Mouse (Mus musculus) adrenal gland, postnatal 4 days (tissue): ENCODE data around the gene Ftl1. TPM values are rescaled to one million over a fixed set of nuclear protein-coding genes. Genes with fewer than 3 reads are reported as not detected.
"Not testable (repeated sequence)": the region's sequence is repeated elsewhere in the genome, so short reads cannot be mapped to it uniquely, and the experiment has no call there.

Experiments
- DNase-seq, 2 experiments: peaks; one replicate each; pipeline ENCODE4 v3.0.0; 2021 to 2022; ENCODE audit warnings: low spot score in 2 of 2, mixed read lengths in 2 of 2
- long read RNA-seq, 2 experiments: library from polyadenylated mRNA; stranded (forward); transcript quantifications; one replicate each; pipeline ENCODE4 v2.0.0; 2021
- total RNA-seq, 2 experiments: library from RNA; stranded (reverse); gene quantifications; 2 replicates each; pipeline ENCODE4 v1.2.3; 2021

Gene Ftl1
- total RNA-seq = 100 to 1,000 TPM; 684 to 753 TPM
- long read RNA-seq, experiment 1, transcript Ftl1-201 (4 exons, 968 nt) = major isoform, 1,112 of 1,139 reads
- long read RNA-seq, experiment 1, transcript Ftl1-205 (3 exons, 825 nt) = minor isoform, 12 of 1,139 reads
- long read RNA-seq, experiment 1, transcript Ftl1-206 (2 exons, 604 nt) = minor isoform, 6 of 1,139 reads
- long read RNA-seq, experiment 1, partial matches to known transcripts = 2 of 1,139 reads
- long read RNA-seq, experiment 1, other reads (novel, unspliced or antisense) = 4 of 1,139 reads
- long read RNA-seq, experiment 2, transcript Ftl1-201 (4 exons, 968 nt) = major isoform, 1,313 of 1,363 reads
- long read RNA-seq, experiment 2, transcript Ftl1-206 (2 exons, 604 nt) = minor isoform, 5 of 1,363 reads
- long read RNA-seq, experiment 2, transcript Ftl1-205 (3 exons, 825 nt) = minor isoform, 11 of 1,363 reads
- long read RNA-seq, experiment 2, partial matches to known transcripts = 6 of 1,363 reads
- long read RNA-seq, experiment 2, other reads (novel, unspliced or antisense) = 23 of 1,363 reads

- peak; percentile 81 to 96 for DNase-seq
Measured at GRCm38 (mm10) chr7:45459564-45460140, at the start of gene Ftl1. Ftl1 (minus strand) TSS chr7:45459884.

- no peak for DNase-seq
Measured at GRCm38 (mm10) chr7:45509181-45509882, 49.6 kb upstream of the Ftl1 start.

GRCm38 (mm10) chr7:45508561-45508960 is 48.9 kb upstream of the Ftl1 start:
- DNase-seq = no peak

- DNase-seq = no peak
Measured at GRCm38 (mm10) chr7:45507583-45507982, 47.9 kb upstream of the Ftl1 start.

- no peak for DNase-seq
Measured at GRCm38 (mm10) chr7:45498427-45498826, 38.7 kb upstream of the Ftl1 start.

- DNase-seq = no peak
Measured at GRCm38 (mm10) chr7:45494548-45494947, 34.9 kb upstream of the Ftl1 start.

- DNase-seq = no peak
Measured at GRCm38 (mm10) chr7:45492951-45493350, 33.3 kb upstream of the Ftl1 start.

GRCm38 (mm10) chr7:45492225-45492844 is 32.7 kb upstream of the Ftl1 start:
- no peak for DNase-seq

- no peak for DNase-seq
Measured at GRCm38 (mm10) chr7:45491264-45491663, 31.6 kb upstream of the Ftl1 start.

- no peak for DNase-seq
Measured at GRCm38 (mm10) chr7:45490822-45491221, 31.1 kb upstream of the Ftl1 start.

- no peak for DNase-seq
Measured at GRCm38 (mm10) chr7:45489578-45489977, 29.9 kb upstream of the Ftl1 start.

- peak in 1 of 2 experiments; percentile 60 for DNase-seq
Measured at GRCm38 (mm10) chr7:45488293-45489204, 28.9 kb upstream of the Ftl1 start, which contains the start of gene Dhdh. Dhdh (minus strand) TSS chr7:45488805.

GRCm38 (mm10) chr7:45487861-45488292 is 28.2 kb upstream of the Ftl1 start:
- DNase-seq = no peak

- DNase-seq = no peak
Measured at GRCm38 (mm10) chr7:45486761-45487415, 27.2 kb upstream of the Ftl1 start, which contains the start of gene Gm45808. Gm45808 (minus strand) TSS chr7:45486811.

- DNase-seq = no peak
Measured at GRCm38 (mm10) chr7:45486158-45486557, 26.5 kb upstream of the Ftl1 start.

GRCm38 (mm10) chr7:45484985-45485384 is 25.3 kb upstream of the Ftl1 start:
- DNase-seq = not testable (repeated sequence)

- no peak for DNase-seq
Measured at GRCm38 (mm10) chr7:45482166-45482565, 22.5 kb upstream of the Ftl1 start.

GRCm38 (mm10) chr7:45481374-45481927 is 21.8 kb upstream of the Ftl1 start, which contains the start of gene Tulp2:
Tulp2 (plus strand) TSS chr7:45481877.
- DNase-seq = no peak

- not testable (repeated sequence) for DNase-seq
Measured at GRCm38 (mm10) chr7:45480310-45480709, 20.6 kb upstream of the Ftl1 start.
